Mouse (Mus musculus): ENCODE measurements at regions not wholly inside any gene's neighbourhood (a gene's known extent, or its start where the extent isn't known, plus 50 kb on each side); places are given as distances from the start of the nearest gene placed in this dataset.

GRCm38 (mm10) chr2:74964980-74965379 is 139.4 kb downstream of the Mtx2 start:
- no peak overlapping the region for H3K27ac ChIP-seq (ENCODE audit: insufficient read depth, low read depth)
- TF ChIP-seq CHD2 (IDR thresholded peaks at IDR 0.05; ENCODE audit: low read length), result no peak
- H3K4me2 ChIP-seq (ENCODE audit: insufficient read depth, low read depth, poor library complexity, severe bottlenecking), result no peak overlapping the region
- DNase-seq (ENCODE audit: extremely low read depth), result no peak
- H3K79me2 ChIP-seq (replicated peaks; ENCODE audit: control insufficient read depth, extremely low read depth, insufficient read depth, poor library complexity, severe bottlenecking), result no peaks in the 10 kb centered on the region
- H3K36me3 ChIP-seq (replicated peaks in 1 of 2; ENCODE audit: control insufficient read depth in 1 of 2, insufficient read depth in 1 of 2, low read length in 1 of 2), result no peaks in the 10 kb centered on the region
- no peak overlapping the region for H3K4me3 ChIP-seq (replicated peaks in 1 of 3; ENCODE audit: low read depth in 2 of 3, low read length in 2 of 3, poor library complexity in 1 of 3)
- H3K9me3 ChIP-seq (replicated peaks; ENCODE audit: low read length), result no peaks in the 10 kb centered on the region
- dilution Hi-C loops (cut with MboI; ENCODE audit: extremely low pct_ligation_motif_present, extremely low pct_unique_long_range_greater_than_20kb, low sequenced_read_pairs), result no loop called here
- in situ Hi-C loops (cut with MboI; ENCODE audit: low pct_ligation_motif_present, low pct_unique_long_range_greater_than_20kb, low sequenced_read_pairs), result loop anchor here (5.0 kb wide), 1 partner anchor 248 kb away; no protein-coding TSS in a partner anchor
- H3K9ac ChIP-seq (ENCODE audit: insufficient read depth, low read depth), result no peak overlapping the region
- no peaks in the 10 kb centered on the region for H3K27me3 ChIP-seq (replicated peaks)
- H3K4me1 ChIP-seq (ENCODE audit: control insufficient read depth in 1 of 2, insufficient read depth in 2 of 2), result no peaks in the 10 kb centered on the region

- in situ Hi-C loops (cut with MboI; ENCODE audit: low pct_ligation_motif_present, low pct_unique_long_range_greater_than_20kb, low sequenced_read_pairs) (no loop called here), dilution Hi-C loops (cut with MboI; ENCODE audit: extremely low pct_ligation_motif_present, extremely low pct_unique_long_range_greater_than_20kb, low sequenced_read_pairs) (no loop called here)
- no peaks in the 10 kb centered on the region for H3K4me1 ChIP-seq (ENCODE audit: control insufficient read depth in 1 of 2, insufficient read depth in 2 of 2)
- no peak overlapping the region for H3K4me2 ChIP-seq (ENCODE audit: insufficient read depth, low read depth, poor library complexity, severe bottlenecking)
- no peaks in the 10 kb centered on the region for H3K27me3 ChIP-seq (replicated peaks)
- no peak for DNase-seq (ENCODE audit: extremely low read depth)
- TF ChIP-seq CTCF (conservative IDR thresholded peaks at IDR 0.05 in 1 of 2, IDR thresholded peaks at IDR 0.05 in 1 of 2; ENCODE audit: low read depth in 2 of 2, low read length in 2 of 2), result no peak
- no peak for TF ChIP-seq ZC3H11A (IDR thresholded peaks at IDR 0.05; ENCODE audit: low read depth, low read length)
- no peak for TF ChIP-seq TBP (conservative IDR thresholded peaks at IDR 0.05; ENCODE audit: low read depth, low read length)
- no peak for TF ChIP-seq POLR2A (IDR thresholded peaks at IDR 0.05; ENCODE audit: low read depth, low read length)
- no peak for TF ChIP-seq MAX (IDR thresholded peaks at IDR 0.05; ENCODE audit: low read length)
- TF ChIP-seq ZKSCAN1 (IDR thresholded peaks at IDR 0.05; ENCODE audit: borderline replicate concordance, low read depth, low read length), result no peak
- no peak for TF ChIP-seq PAX5 (IDR thresholded peaks at IDR 0.05; ENCODE audit: low read length)
- TF ChIP-seq ELF1 (IDR thresholded peaks at IDR 0.05; ENCODE audit: low read depth, low read length), result no peak
- TF ChIP-seq RCOR1 (conservative IDR thresholded peaks at IDR 0.05; ENCODE audit: low read depth, low read length), result no peak
- TF ChIP-seq EP300 (IDR thresholded peaks at IDR 0.05; ENCODE audit: low read length), result no peak
- no peak for TF ChIP-seq UBTF (IDR thresholded peaks at IDR 0.05; ENCODE audit: low read depth, low read length)
- no peak for TF ChIP-seq MXI1 (IDR thresholded peaks at IDR 0.05; ENCODE audit: low read depth, low read length)
- TF ChIP-seq NRF1 (IDR thresholded peaks at IDR 0.05; ENCODE audit: low read depth, low read length), result no peak
- no peak for TF ChIP-seq BHLHE40 (IDR thresholded peaks at IDR 0.05; ENCODE audit: low read depth, low read length)
- no peak for TF ChIP-seq JUN (IDR thresholded peaks at IDR 0.05; ENCODE audit: insufficient read depth, low read depth, low read length)
- no peak for TF ChIP-seq USF2 (conservative IDR thresholded peaks at IDR 0.05; ENCODE audit: low read depth, low read length)
- TF ChIP-seq MAZ (IDR thresholded peaks at IDR 0.05; ENCODE audit: low read depth, low read length), result no peak
- no peak for TF ChIP-seq CHD2 (IDR thresholded peaks at IDR 0.05; ENCODE audit: low read length)
- no peak for TF ChIP-seq POLR2AphosphoS2 (IDR thresholded peaks at IDR 0.05; ENCODE audit: low read depth, low read length)
- H3K9me3 ChIP-seq (replicated peaks; ENCODE audit: low read length), result no peaks in the 10 kb centered on the region
- no peak overlapping the region for H3K27ac ChIP-seq (ENCODE audit: insufficient read depth, low read depth)
- no peaks in the 10 kb centered on the region for H3K79me2 ChIP-seq (replicated peaks; ENCODE audit: control insufficient read depth, extremely low read depth, insufficient read depth, poor library complexity, severe bottlenecking)
- H3K4me3 ChIP-seq (replicated peaks in 1 of 3; ENCODE audit: low read depth in 2 of 3, low read length in 2 of 3, poor library complexity in 1 of 3), result no peak overlapping the region
- no peak overlapping the region for H3K9ac ChIP-seq (ENCODE audit: insufficient read depth, low read depth)
- H3K36me3 ChIP-seq (replicated peaks in 1 of 2; ENCODE audit: control insufficient read depth in 1 of 2, insufficient read depth in 1 of 2, low read length in 1 of 2), result no peaks in the 10 kb centered on the region
Observed at GRCm38 (mm10) chr2:74965384-74966060, 139.9 kb downstream of the Mtx2 start.
